Mouse (Mus musculus) G1E (cell line): Measurements from ENCODE around the gene Pepd.

Source experiments
- CTCF ChIP-seq: IDR thresholded peaks from 2 replicates; pipeline ENCODE4 v1.5.1; 2012; ENCODE audit warnings: low read depth, low read length, inconsistent platforms, mixed read lengths
- TAL1 ChIP-seq: conservative IDR thresholded peaks from 2 replicates; pipeline ENCODE4 v1.6.1; 2012; ENCODE audit warnings: low read depth, low read length, inconsistent platforms, mixed read lengths

DNA sequence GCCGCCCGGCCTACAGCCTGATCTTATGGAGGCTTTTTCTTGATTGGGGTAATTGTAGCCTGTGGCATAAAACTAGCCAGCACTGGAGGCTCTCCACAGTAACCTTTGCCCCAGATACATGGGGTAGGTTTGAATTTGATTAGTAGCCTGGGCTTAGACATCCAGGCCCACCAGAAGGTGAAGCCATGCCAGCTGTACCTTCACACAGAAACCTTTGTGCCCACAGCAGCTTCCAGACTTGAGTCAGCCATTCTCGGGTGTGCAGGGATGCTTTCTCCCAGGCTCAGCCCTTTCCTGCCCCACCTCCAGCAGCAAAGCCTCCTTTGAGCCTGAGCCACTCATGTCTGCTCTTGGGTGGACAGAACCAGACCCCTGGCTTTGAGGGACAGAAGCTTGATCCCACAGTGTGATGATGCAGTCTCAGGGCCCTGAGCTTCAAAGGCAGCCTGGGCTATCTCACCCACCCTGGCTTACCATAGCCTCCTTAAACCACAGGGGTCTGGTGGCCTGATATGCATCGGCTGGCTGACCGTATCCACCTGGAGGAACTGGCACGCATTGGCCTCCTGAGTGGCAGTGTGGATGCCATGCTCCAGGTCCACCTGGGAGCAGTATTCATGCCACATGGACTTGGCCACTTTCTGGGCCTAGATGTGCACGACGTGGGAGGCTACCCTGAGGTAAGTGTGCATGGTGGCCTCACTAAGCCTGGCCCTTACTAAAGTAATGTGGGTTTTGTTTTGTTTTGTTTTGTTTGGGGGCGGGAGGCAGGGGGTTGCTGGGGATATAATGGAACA lies 128.2 kb downstream of the Pepd start:
- no peak for TF ChIP-seq CTCF
- TF ChIP-seq TAL1 = no peak
